Mouse (Mus musculus): Measurements from ENCODE around the gene Trpc3. TPM values are rescaled to one million over a fixed set of nuclear protein-coding genes. Genes with fewer than 3 reads are reported as not detected.

Gene Trpc3
- polyA plus RNA-seq (2012; rRNA removed) = 10.3 and 10.9 TPM in 2 replicates

GRCm38 (mm10) chr3:36689392-36690291, at the start of gene Trpc3:
Gene Trpc3, minus strand, starts transcription at chr3:36690167.

GRCm38 (mm10) chr3:36613202-36613907, 76.6 kb downstream of the Trpc3 start, which contains the start of gene Bbs7:
Gene Bbs7, minus strand, starts transcription at chr3:36613477.

GRCm38 (mm10) chr3:36571827-36572378, 118.1 kb downstream of the Trpc3 start, which contains the start of gene Ccna2:
Gene Ccna2, minus strand, starts transcription at chr3:36572150.

Other genes with a start within 250 kb of the Trpc3 start
- 61.3 and 140 TPM in 2 replicates for gene Anxa5, start 214.3 kb downstream of the Trpc3 start, polyA plus RNA-seq (2012; rRNA removed)
- 0.33 and 0.76 TPM in 2 replicates for gene 1810062G17Rik, start 214.2 kb downstream of the Trpc3 start, polyA plus RNA-seq (2012; rRNA removed)
- 0.34 and 0.73 TPM in 2 replicates for gene Gm11549, start 168.4 kb downstream of the Trpc3 start, polyA plus RNA-seq (2012; rRNA removed)
- gene Exosc9, start 137.6 kb downstream of the Trpc3 start, polyA plus RNA-seq (2012; rRNA removed) = 44.9 and 46.2 TPM in 2 replicates
- 62.1 and 80.4 TPM in 2 replicates for gene Ccna2, start 118.0 kb downstream of the Trpc3 start, polyA plus RNA-seq (2012; rRNA removed)
- gene Bbs7, start 76.7 kb downstream of the Trpc3 start, polyA plus RNA-seq (2012; rRNA removed) = 16.6 and 18.6 TPM in 2 replicates
- 35.2 and 36.0 TPM in 2 replicates for gene 4932438A13Rik, start 172.9 kb upstream of the Trpc3 start, polyA plus RNA-seq (2012; rRNA removed)

All from central nervous system, embryonic 14 days (tissue).